ENCODE assay signal across 10 mouse cellular contexts in the genomic region with DNA sequence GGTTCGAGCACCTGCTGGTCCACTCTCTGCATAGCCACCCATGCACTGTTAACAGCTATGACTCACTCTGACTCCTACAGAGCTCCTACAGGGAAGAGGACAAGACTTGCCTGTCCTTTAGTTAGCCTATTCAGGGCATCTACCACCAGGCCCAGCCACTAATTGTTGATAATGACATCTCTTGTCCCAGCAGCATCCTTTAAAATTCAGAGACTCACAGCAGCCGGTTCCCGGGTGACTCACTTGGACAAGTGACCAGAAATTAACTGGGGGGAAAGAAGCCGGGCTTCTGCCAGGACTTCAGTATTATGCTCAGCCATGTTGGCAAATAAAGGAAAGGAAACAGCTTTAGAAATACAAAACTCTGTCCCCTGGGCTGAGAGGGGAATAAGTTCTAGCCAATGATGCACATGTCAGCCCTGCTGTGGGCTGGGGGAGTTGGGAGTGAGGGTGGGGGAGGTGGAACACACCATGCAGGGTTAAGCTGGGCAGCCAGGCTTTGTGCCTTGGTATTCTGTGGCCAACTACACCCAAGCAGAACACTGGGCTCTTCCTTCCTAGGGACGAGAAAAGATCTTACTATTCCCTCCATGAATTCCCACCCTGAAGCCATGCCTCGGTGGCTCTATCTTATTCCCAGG.
DNase-seq lines count a peak whose midpoint lies in the region; ATAC-seq and TF ChIP-seq lines count a peak whose summit lies in the region.
"Had no signal": no experiment of that assay in that cellular context is flagged by ENCODE, and none has a peak within 500 bp of the region (broad histone marks: within the 10 kb centered on the region; RNA-seq: fewer than 3 reads in every experiment).

No protein-coding gene starts in this region.

- no peaks in the 10 kb centered on the region for H3K9me3 ChIP-seq in heart, embryonic 10.5 days
- H3K9me3 ChIP-seq in midbrain, postnatal 0 days (ENCODE audit: low read length), result no peaks in the 10 kb centered on the region
- H3K9me3 ChIP-seq in midbrain, embryonic 13.5 days, result no peaks in the 10 kb centered on the region

- H3K27ac ChIP-seq in heart, embryonic 10.5 days, result no peak overlapping the region
- H3K27ac ChIP-seq in midbrain, postnatal 0 days (ENCODE audit: low read depth, low read length), result no peak overlapping the region
- no peak overlapping the region for H3K27ac ChIP-seq in midbrain, embryonic 13.5 days
- peak overlapping the region; percentile 78 for H3K27ac ChIP-seq in cerebellum, adult 2 months (ENCODE audit: insufficient read depth, low read length)
- H3K27ac ChIP-seq in olfactory bulb, adult 2 months (ENCODE audit: insufficient read depth, low read depth, low read length), result 0 out of 2 replicates have a peak overlapping the region, but pooled peaks have one; percentile 28

- H3K4me3 ChIP-seq in heart, embryonic 10.5 days, result no peak overlapping the region
- no peak overlapping the region for H3K4me3 ChIP-seq in midbrain, postnatal 0 days (ENCODE audit: low read depth, low read length)
- H3K4me3 ChIP-seq in midbrain, embryonic 13.5 days (replicated peaks), result no peak overlapping the region
- no peak overlapping the region for H3K4me3 ChIP-seq in cerebellum, adult 2 months (replicated peaks; ENCODE audit: insufficient read depth, low read depth, low read length)
- no peak overlapping the region for H3K4me3 ChIP-seq in olfactory bulb, adult 2 months (ENCODE audit: insufficient read depth, low read depth, low read length)

- H3K27me3 ChIP-seq in heart, embryonic 10.5 days (ENCODE audit: insufficient read depth, poor library complexity, severe bottlenecking), result no peaks in the 10 kb centered on the region
- no peaks in the 10 kb centered on the region for H3K27me3 ChIP-seq in midbrain, postnatal 0 days (ENCODE audit: insufficient read depth, low read length)
- H3K27me3 ChIP-seq in midbrain, embryonic 13.5 days, result no peaks in the 10 kb centered on the region
- H3K27me3 ChIP-seq in cerebellum, adult 2 months (ENCODE audit: control insufficient read depth, insufficient read depth, low read length), result no peaks in the 10 kb centered on the region
- H3K27me3 ChIP-seq: CH12.LX had no signal

- H3K4me1 ChIP-seq in heart, embryonic 10.5 days, result no peaks in the 10 kb centered on the region
- H3K4me1 ChIP-seq in midbrain, postnatal 0 days (ENCODE audit: insufficient read depth, low read length), result no peaks in the 10 kb centered on the region
- peaks cover 37% of the 10 kb centered on the region for H3K4me1 ChIP-seq in midbrain, embryonic 13.5 days (replicated peaks)
- peaks cover 9% of the 10 kb centered on the region for H3K4me1 ChIP-seq in cerebellum, adult 2 months (ENCODE audit: control insufficient read depth, insufficient read depth, low read length)
- H3K4me1 ChIP-seq in olfactory bulb, adult 2 months (ENCODE audit: control insufficient read depth, insufficient read depth, low read length), result peaks cover 10% of the 10 kb centered on the region; the same call in 1 of the 2 replicates

- no peaks in the 10 kb centered on the region for H3K36me3 ChIP-seq in heart, embryonic 10.5 days
- no peaks in the 10 kb centered on the region for H3K36me3 ChIP-seq in midbrain, postnatal 0 days (ENCODE audit: insufficient read depth, low read length)
- H3K36me3 ChIP-seq in midbrain, embryonic 13.5 days, result no peaks in the 10 kb centered on the region

- 81% methylated on average over 6 of the region's 6 CpGs for WGBS in heart, embryonic 10.5 days
- 74% methylated on average over 6 of the region's 6 CpGs for WGBS in midbrain, postnatal 0 days
- WGBS in midbrain, embryonic 13.5 days, result 74% methylated on average over 6 of the region's 6 CpGs
- 18% methylated on average over 6 of the region's 6 CpGs for WGBS in cerebellum, adult 2 months
- 59% methylated on average over 6 of the region's 6 CpGs for WGBS in olfactory bulb, adult 2 months

- no peak for TF ChIP-seq POLR2A in cerebellum, adult 2 months (IDR thresholded peaks at IDR 0.05; ENCODE audit: borderline replicate concordance, insufficient read depth, low read length)
- no peak for TF ChIP-seq POLR2A in olfactory bulb, adult 2 months (IDR thresholded peaks at IDR 0.05; ENCODE audit: insufficient read depth, low read depth, low read length)

- ATAC-seq in midbrain, postnatal 0 days (ENCODE audit: low FRiP score), result peak; percentile 62; the same call in 1 of the 2 replicates
- ATAC-seq in midbrain, embryonic 13.5 days, result no peak

- no peak overlapping the region for H3K9ac ChIP-seq in midbrain, postnatal 0 days (replicated peaks; ENCODE audit: low read length, poor library complexity, severe bottlenecking)
- no peak overlapping the region for H3K9ac ChIP-seq in midbrain, embryonic 13.5 days (replicated peaks)
- H3K9ac ChIP-seq: lung, embryonic 14.5 days had no signal

- DNase-seq in heart, adult 11 months, result peak; percentile 91
- DNase-seq in heart, embryonic 10.5 days (ENCODE audit: low spot score), result no peak
- peak; percentile 75 for DNase-seq in midbrain, postnatal 0 days (ENCODE audit: low spot score)
- DNase-seq in cerebellum, adult 2 months, result peak in 1 of 2 experiments; percentile 57
- DNase-seq in thymus, postnatal 0 days (ENCODE audit: low spot score), result no peak
- no peak for DNase-seq in kidney, adult 8-10 months

- no peak for TF ChIP-seq CTCF in midbrain, postnatal 0 days (IDR thresholded peaks at IDR 0.05)
- TF ChIP-seq CTCF in cerebellum, adult 2 months (IDR thresholded peaks at IDR 0.05; ENCODE audit: borderline replicate concordance, insufficient read depth, low read depth, low read length), result no peak
- no peak for TF ChIP-seq CTCF in olfactory bulb, adult 2 months (IDR thresholded peaks at IDR 0.05; ENCODE audit: insufficient read depth, low read depth, low read length)

- H3K4me2 ChIP-seq in midbrain, postnatal 0 days (ENCODE audit: low read depth, low read length, poor library complexity, severe bottlenecking), result no peak overlapping the region
- H3K4me2 ChIP-seq in midbrain, embryonic 13.5 days (replicated peaks), result no peak overlapping the region
- H3K4me2 ChIP-seq: lung, embryonic 14.5 days had no signal

Comparison
In these comparisons a context has a peak if more than half of its experiments do, and no peak if none do; other contexts are left out.
1. DNase-seq: peak in heart, adult 11 months (single experiment) and midbrain, postnatal 0 days (single experiment); none in heart, embryonic 10.5 days (single experiment), thymus, postnatal 0 days (single experiment) and kidney, adult 8-10 months (0 of 2).
2. H3K27ac ChIP-seq: peak in cerebellum, adult 2 months (single experiment) and olfactory bulb, adult 2 months (single experiment); none in heart, embryonic 10.5 days (single experiment), midbrain, postnatal 0 days (single experiment) and midbrain, embryonic 13.5 days (single experiment).